Mouse (Mus musculus): Measurements from ENCODE around the gene Cd70.
"Not testable (repeated sequence)": the region's sequence is repeated elsewhere in the genome, so short reads cannot be mapped to it uniquely, and the experiment has no call there.

Cd70 gene

GRCm38 (mm10) chr17:57134693-57135092, 14.9 kb downstream of the Cd70 start:
- DNase-seq (ENCODE audit: low read depth, low spot score) = no peak

GRCm38 (mm10) chr17:57134021-57134420, 15.6 kb downstream of the Cd70 start:
- not testable (repeated sequence) for DNase-seq (ENCODE audit: low read depth, low spot score)

- DNase-seq (ENCODE audit: low read depth, low spot score) = no peak
Measured at GRCm38 (mm10) chr17:57131793-57132192, 17.8 kb downstream of the Cd70 start.

- no peak for DNase-seq (ENCODE audit: low read depth, low spot score)
Measured at GRCm38 (mm10) chr17:57125853-57126622, 23.5 kb downstream of the Cd70 start.

- DNase-seq (ENCODE audit: low read depth, low spot score) = no peak
Measured at GRCm38 (mm10) chr17:57124792-57125191, 24.8 kb downstream of the Cd70 start.

GRCm38 (mm10) chr17:57123192-57124118, 26.1 kb downstream of the Cd70 start:
- DNase-seq (ENCODE audit: low read depth, low spot score) = no peak

- DNase-seq (ENCODE audit: low read depth, low spot score) = no peak
Measured at GRCm38 (mm10) chr17:57121856-57122255, 27.7 kb downstream of the Cd70 start.

- peak; percentile 38 for DNase-seq (ENCODE audit: low read depth, low spot score)
Measured at GRCm38 (mm10) chr17:57118524-57119349, 30.8 kb downstream of the Cd70 start.

- no peak for DNase-seq (ENCODE audit: low read depth, low spot score)
Measured at GRCm38 (mm10) chr17:57116801-57117200, 32.8 kb downstream of the Cd70 start.

- DNase-seq (ENCODE audit: low read depth, low spot score) = no peak
Measured at GRCm38 (mm10) chr17:57112768-57113474, 36.7 kb downstream of the Cd70 start.

GRCm38 (mm10) chr17:57110005-57110404, 39.6 kb downstream of the Cd70 start:
- DNase-seq (ENCODE audit: low read depth, low spot score) = no peak

GRCm38 (mm10) chr17:57108666-57109171, 40.9 kb downstream of the Cd70 start:
- DNase-seq (ENCODE audit: low read depth, low spot score) = no peak

GRCm38 (mm10) chr17:57108040-57108665, 41.4 kb downstream of the Cd70 start:
- no peak for DNase-seq (ENCODE audit: low read depth, low spot score)

- DNase-seq (ENCODE audit: low read depth, low spot score) = no peak
Measured at GRCm38 (mm10) chr17:57107064-57107463, 42.5 kb downstream of the Cd70 start.

GRCm38 (mm10) chr17:57106035-57106368, 43.6 kb downstream of the Cd70 start:
- DNase-seq (ENCODE audit: low read depth, low spot score) = no peak

- DNase-seq (ENCODE audit: low read depth, low spot score) = peak; percentile 66
Measured at GRCm38 (mm10) chr17:57105181-57106034, 44.2 kb downstream of the Cd70 start, which contains the start of gene Tnfsf9. Gene Tnfsf9, plus strand, starts transcription at chr17:57105325.

GRCm38 (mm10) chr17:57104496-57104895, 45.1 kb downstream of the Cd70 start:
- DNase-seq (ENCODE audit: low read depth, low spot score) = no peak

- DNase-seq (ENCODE audit: low read depth, low spot score) = no peak
Measured at GRCm38 (mm10) chr17:57102276-57102675, 47.3 kb downstream of the Cd70 start.

GRCm38 (mm10) chr17:57099629-57100325, 49.8 kb downstream of the Cd70 start:
- DNase-seq (ENCODE audit: low read depth, low spot score) = no peak
